Mouse (Mus musculus) hindlimb bud, embryonic 11.5 days (tissue): ENCODE measurements around the gene Gm8906.
"Not testable (repeated sequence)": the region's sequence is repeated elsewhere in the genome, so short reads cannot be mapped to it uniquely, and the experiment has no call there.

ENCODE experiments used
- DNase-seq: peaks from one replicate; pipeline ENCODE4 v3.0.0-alpha.2; 2012; ENCODE audit warnings: low read depth, low spot score; ENCODE audit errors: extremely low spot score

Gene Gm8906

DNA sequence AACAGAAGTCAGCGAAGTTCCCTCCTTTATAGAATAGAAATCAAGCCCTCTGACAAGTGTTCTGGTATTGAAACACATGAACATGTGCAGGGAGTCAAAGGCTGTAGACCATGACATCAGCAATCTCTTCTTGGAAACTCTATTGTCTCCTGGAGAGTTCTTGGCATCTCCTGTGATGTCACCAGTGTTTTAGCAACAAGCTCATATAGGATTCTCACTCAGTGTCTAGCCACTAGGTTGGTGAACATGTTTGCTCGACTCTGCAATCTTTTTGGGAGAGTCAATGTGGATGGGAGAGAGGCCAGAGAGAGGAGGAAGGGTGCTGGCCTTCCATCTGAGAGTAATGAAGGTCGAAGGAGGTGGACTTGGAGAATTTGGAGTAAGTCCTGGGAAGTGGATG, at the start of gene Gm8906:
Gene Gm8906 (plus strand): TSS at position 301 of the 400 bp plus-strand sequence.
- DNase-seq: not testable (repeated sequence)
